Mouse (Mus musculus) embryonic facial prominence, embryonic 14.5 days (tissue): ENCODE results near the gene Nsmce1. TPM values are rescaled to one million over a fixed set of nuclear protein-coding genes. Genes with fewer than 3 reads are reported as not detected.

Experiments
- ATAC-seq: fragments of 200-750 bp; cut with Nextera tagmentation; 2 replicates; pipeline ENCODE4 v1.8.0; 2017; ENCODE audit warnings: low read depth, moderate number of reproducible peaks, moderate TSS enrichment
- DNase-seq: peaks from one replicate; pipeline ENCODE4 v3.0.0-alpha.2; 2015; ENCODE audit warnings: low spot score
- H3K27ac ChIP-seq: fragments of 300-500 bp; sonication (generic); replicated peaks from 2 replicates; pipeline ENCODE4 v1.5.1; 2014; ENCODE audit warnings: low read depth, mild to moderate bottlenecking, low read length, moderate library complexity
- H3K27me3 ChIP-seq: fragments of 300-500 bp; sonication (generic); replicated peaks from 2 replicates; pipeline ENCODE4 v1.6.1; 2014; ENCODE audit warnings: low read length; ENCODE audit not compliant: control insufficient read depth, insufficient read depth
- H3K36me3 ChIP-seq: fragments of 300-500 bp; sonication (generic); 2 replicates; pipeline ENCODE4 v1.6.1; 2014; ENCODE audit warnings: low read length, mixed read lengths; ENCODE audit not compliant: control insufficient read depth, insufficient read depth
- H3K4me1 ChIP-seq: fragments of 300-500 bp; sonication (generic); 2 replicates; pipeline ENCODE4 v1.6.1; 2014; ENCODE audit warnings: antibody characterized with exemption, low read length; ENCODE audit not compliant: control insufficient read depth, insufficient read depth
- H3K4me2 ChIP-seq: fragments of 300-500 bp; sonication (generic); 2 replicates; pipeline ENCODE4 v1.6.1; 2014; ENCODE audit warnings: low read depth, mild to moderate bottlenecking, low read length, moderate library complexity, mixed read lengths
- H3K4me3 ChIP-seq: fragments of 300-500 bp; sonication (generic); 2 replicates; pipeline ENCODE4 v1.5.1; 2014; ENCODE audit warnings: low read depth, mild to moderate bottlenecking, low read length
- H3K9ac ChIP-seq: fragments of 300-500 bp; sonication (generic); 2 replicates; pipeline ENCODE4 v1.6.1; 2014; ENCODE audit warnings: low read depth, mild to moderate bottlenecking, low read length, moderate library complexity, mixed read lengths
- H3K9me3 ChIP-seq: fragments of 300-500 bp; sonication (generic); 2 replicates; pipeline ENCODE4 v1.6.1; 2016; ENCODE audit warnings: low read length; ENCODE audit not compliant: control insufficient read depth
- WGBS: fragments of 180-500 bp; shearing (Covaris S2); extraction: QIAGEN DNeasy Blood & Tissue Kit; methylation state at CpG from one replicate; pipeline ENCODE4 v1.1.7; 2014; 5-methylcytosine and 5-hydroxymethylcytosine counted together
- polyA plus RNA-seq: library from polyadenylated mRNA; unstranded; fragments of >200 nt; fragmentation: Nextera tagmentation; extraction: Ambion mirVana; gene quantifications from 2 replicates; pipeline ENCODE4 v1.2.1, GENCODE M21; 2014

Nsmce1 gene
- polyA plus RNA-seq, 1 experiment from 2014 or later = 115 TPM

DNA sequence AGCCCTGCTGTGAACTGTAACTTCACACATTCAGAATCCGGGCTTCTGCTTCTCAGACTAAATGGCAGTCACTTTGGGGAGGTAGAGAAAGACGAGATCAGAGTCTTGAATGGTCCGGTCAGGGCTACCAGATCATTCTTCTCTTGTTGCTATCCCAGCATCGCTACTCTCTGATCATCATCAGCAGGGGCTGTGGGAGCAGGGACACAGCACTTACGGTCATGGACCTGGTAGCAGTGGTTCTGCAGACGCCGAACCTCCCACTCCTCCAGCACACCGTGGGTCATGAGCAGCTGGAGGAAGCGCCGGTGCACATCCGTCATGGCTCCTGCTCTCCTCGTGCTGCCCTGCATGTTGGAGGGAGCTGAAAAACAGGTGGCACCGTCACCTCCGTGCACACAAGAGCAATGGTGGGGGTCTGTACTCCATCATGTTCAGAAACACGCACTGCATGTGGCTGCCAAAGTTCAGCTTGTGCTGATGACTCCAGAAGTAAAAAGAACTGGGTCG, 5.2 kb downstream of the Nsmce1 start:
- H3K4me1 ChIP-seq = peaks cover 5% of the 10 kb centered on the region; the same call in 1 of the 2 replicates
- no peak overlapping the region for H3K27ac ChIP-seq
- ATAC-seq (no peak), DNase-seq (no peak)
- H3K36me3 ChIP-seq = peaks cover 43% of the 10 kb centered on the region
- 95% methylated on average over 16 of the region's 16 CpGs for WGBS
- H3K9ac ChIP-seq = no peak overlapping the region
- no peaks in the 10 kb centered on the region for H3K27me3 ChIP-seq
- no peaks in the 10 kb centered on the region for H3K9me3 ChIP-seq
- no peak overlapping the region for H3K4me2 ChIP-seq
- no peak overlapping the region for H3K4me3 ChIP-seq

DNA sequence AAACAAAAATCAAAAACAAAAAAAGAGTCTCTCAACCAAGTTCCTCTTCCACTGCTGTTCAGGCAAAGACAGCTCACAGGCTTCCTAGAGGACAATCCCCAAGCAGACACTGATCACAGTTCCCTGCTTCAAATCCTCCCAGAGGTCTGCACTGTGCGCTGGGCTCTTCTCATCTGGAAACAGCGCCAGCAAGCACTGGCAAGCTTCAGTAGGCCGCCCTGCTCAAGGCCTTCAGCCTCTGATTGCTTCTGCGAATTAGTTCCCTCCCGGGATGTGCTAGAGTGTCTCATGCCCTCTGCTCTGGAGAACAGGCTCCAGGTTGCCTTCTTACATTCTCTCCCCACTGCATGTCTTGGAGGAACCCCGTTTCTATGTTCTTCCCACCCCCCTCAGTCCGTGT, 6.6 kb downstream of the Nsmce1 start:
- no peak overlapping the region for H3K9ac ChIP-seq
- peaks cover 54% of the 10 kb centered on the region for H3K36me3 ChIP-seq
- ATAC-seq = no peak
- H3K27ac ChIP-seq = no peak overlapping the region
- no peak overlapping the region for H3K4me3 ChIP-seq
- H3K27me3 ChIP-seq = no peaks in the 10 kb centered on the region
- WGBS = 90% methylated on average over 7 of the region's 7 CpGs
- no peak for DNase-seq
- no peak overlapping the region for H3K4me2 ChIP-seq
- no peaks in the 10 kb centered on the region for H3K4me1 ChIP-seq
- no peaks in the 10 kb centered on the region for H3K9me3 ChIP-seq

GRCm38 (mm10) chr7:125482886-125483285, 8.5 kb downstream of the Nsmce1 start:
- Histone ChIP-seq H3K4me3 (no peak overlapping the region), H3K9ac (no peak overlapping the region), H3K27me3 (no peaks in the 10 kb centered on the region), H3K4me1 (no peaks in the 10 kb centered on the region), H3K4me2 (no peak overlapping the region), H3K36me3 (peaks cover 57% of the 10 kb centered on the region), H3K27ac (no peak overlapping the region), H3K9me3 (no peaks in the 10 kb centered on the region)
- WGBS = 51% methylated on average over 2 of the region's 2 CpGs
- no peak for ATAC-seq
- DNase-seq = no peak

DNA sequence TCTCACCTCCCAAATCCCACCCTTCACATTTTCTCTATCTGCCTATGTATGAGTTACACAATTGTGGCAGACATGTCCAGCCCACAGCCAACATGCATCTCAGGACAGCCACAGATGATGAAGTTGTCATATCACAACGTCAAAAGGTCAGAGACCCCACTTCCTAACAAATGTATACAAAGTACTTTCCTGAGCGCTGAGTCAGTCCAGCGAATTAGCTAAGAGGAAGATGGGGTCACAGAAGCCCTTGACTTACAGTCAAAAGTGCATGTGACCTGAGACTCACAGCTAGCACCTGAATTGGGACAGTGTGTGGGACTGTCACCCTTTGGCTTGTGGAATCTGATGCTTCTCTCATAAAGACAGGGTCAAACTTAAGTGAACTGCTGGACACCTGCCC, 9.1 kb downstream of the Nsmce1 start:
- Histone ChIP-seq H3K36me3 (peaks cover 63% of the 10 kb centered on the region), H3K27ac (no peak overlapping the region), H3K4me2 (no peak overlapping the region), H3K9ac (no peak overlapping the region), H3K4me3 (no peak overlapping the region), H3K27me3 (no peaks in the 10 kb centered on the region), H3K9me3 (no peaks in the 10 kb centered on the region), H3K4me1 (no peaks in the 10 kb centered on the region)
- DNase-seq (no peak), ATAC-seq (no peak)
- 79% methylated on average over 3 of the region's 3 CpGs for WGBS

- WGBS = 94% methylated on average over 4 of the region's 4 CpGs
- DNase-seq = no peak
- Histone ChIP-seq H3K27ac (no peak overlapping the region), H3K36me3 (peaks cover 56% of the 10 kb centered on the region), H3K9ac (no peak overlapping the region), H3K4me1 (peaks cover 5% of the 10 kb centered on the region; the same call in 1 of the 2 replicates), H3K9me3 (no peaks in the 10 kb centered on the region), H3K27me3 (no peaks in the 10 kb centered on the region), H3K4me3 (no peak overlapping the region), H3K4me2 (no peak overlapping the region)
- no peak for ATAC-seq
These were observed 10.9 kb downstream of the Nsmce1 start for GRCm38 (mm10) chr7:125480518-125480917.

- H3K9me3 ChIP-seq = no peaks in the 10 kb centered on the region
- H3K36me3 ChIP-seq = peaks cover 37% of the 10 kb centered on the region
- 71% methylated on average over 7 of the region's 7 CpGs for WGBS
- peaks cover 5% of the 10 kb centered on the region; the same call in 1 of the 2 replicates for H3K4me1 ChIP-seq
- DNase-seq = no peak
- H3K27me3 ChIP-seq = no peaks in the 10 kb centered on the region
- H3K27ac ChIP-seq = no peak overlapping the region
- no peak overlapping the region for H3K4me2 ChIP-seq
- H3K4me3 ChIP-seq = no peak overlapping the region
- no peak overlapping the region for H3K9ac ChIP-seq
- no peak for ATAC-seq
These were observed 12.9 kb downstream of the Nsmce1 start for GRCm38 (mm10) chr7:125478391-125478984.

GRCm38 (mm10) chr7:125475601-125476251, 15.7 kb downstream of the Nsmce1 start:
- WGBS = 50% methylated on average over 11 of the region's 11 CpGs
- no peaks in the 10 kb centered on the region for H3K9me3 ChIP-seq
- H3K9ac ChIP-seq = no peak overlapping the region
- no peaks in the 10 kb centered on the region for H3K27me3 ChIP-seq
- DNase-seq (peak; percentile 47), ATAC-seq (0 out of 2 replicates have a peak, but pooled peaks have one; percentile 3)
- peaks cover 16% of the 10 kb centered on the region for H3K4me1 ChIP-seq
- no peak overlapping the region for H3K4me3 ChIP-seq
- no peak overlapping the region for H3K4me2 ChIP-seq
- peaks cover 28% of the 10 kb centered on the region for H3K36me3 ChIP-seq
- H3K27ac ChIP-seq = peak overlapping the region; percentile 17; the same call in 1 of the 2 replicates

DNA sequence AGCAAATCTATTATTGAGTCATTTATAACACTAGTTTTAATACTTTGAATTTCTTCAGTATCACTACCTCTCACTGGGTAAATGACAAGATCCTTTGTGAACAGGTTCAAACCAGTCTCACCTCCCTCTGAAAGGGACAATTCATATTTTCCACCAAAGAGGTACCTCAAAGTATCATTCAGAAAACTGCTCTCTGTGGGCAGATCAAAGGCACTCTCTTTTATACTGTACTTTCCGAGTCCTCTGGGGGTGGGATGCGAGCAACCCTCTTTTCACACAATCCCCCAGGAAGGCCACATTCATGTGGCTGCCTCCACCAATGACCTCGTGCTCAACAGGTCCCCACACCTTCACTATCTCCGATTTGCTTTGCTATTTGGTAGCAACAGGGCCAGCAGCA, 16.9 kb downstream of the Nsmce1 start:
- no peaks in the 10 kb centered on the region for H3K9me3 ChIP-seq
- H3K4me3 ChIP-seq = no peak overlapping the region
- 77% methylated on average over 4 of the region's 4 CpGs for WGBS
- ATAC-seq (no peak), DNase-seq (no peak)
- H3K9ac ChIP-seq = no peak overlapping the region
- no peak overlapping the region for H3K4me2 ChIP-seq
- H3K36me3 ChIP-seq = peaks cover 26% of the 10 kb centered on the region
- no peak overlapping the region for H3K27ac ChIP-seq
- H3K27me3 ChIP-seq = no peaks in the 10 kb centered on the region
- peaks cover 16% of the 10 kb centered on the region for H3K4me1 ChIP-seq
